Mouse (Mus musculus): ENCODE data around the gene Spdef.

Spdef gene

GRCm38 (mm10) chr17:27677756-27678155 lies 51.0 kb downstream of the Spdef start:
- 44% methylated on average over 5 of the region's 5 CpGs for WGBS

GRCm38 (mm10) chr17:27676270-27676669 lies 52.5 kb downstream of the Spdef start:
- 42% methylated on average over 7 of the region's 7 CpGs for WGBS

GRCm38 (mm10) chr17:27675453-27675852 lies 53.3 kb downstream of the Spdef start:
- WGBS, result 37% methylated on average over 9 of the region's 9 CpGs

- WGBS, result 26% methylated on average over 7 of the region's 7 CpGs
Measured at GRCm38 (mm10) chr17:27673945-27674344, 54.8 kb downstream of the Spdef start.

- WGBS, result 79% methylated on average over 6 of the region's 6 CpGs
Measured at GRCm38 (mm10) chr17:27671720-27672119, 57.0 kb downstream of the Spdef start.

All from cerebral cortex, adult 2 months (tissue).